Mouse (Mus musculus) CD4-positive helper T cell, adult 2 months (primary cell): ENCODE data around the gene Dmrtc2.
A peak's percentile ranks its signal among the peaks of the same experiment; 100 is the strongest.

Source experiments
- DNase-seq: peaks from one replicate; pipeline ENCODE4 v3.0.0-alpha.2; 2012; ENCODE audit warnings: low read depth, missing footprints, low spot score

Dmrtc2 gene

GRCm38 (mm10) chr7:24901842-24902241, 32.0 kb downstream of the Dmrtc2 start:
- peak; percentile 81 for DNase-seq

GRCm38 (mm10) chr7:24902264-24902629, 32.4 kb downstream of the Dmrtc2 start:
- no peak for DNase-seq

- DNase-seq: peak; percentile 89
Measured at GRCm38 (mm10) chr7:24902630-24903443, 33.0 kb downstream of the Dmrtc2 start, which contains the start of gene Arhgef1. Gene Arhgef1 (plus strand): TSS chr7:24902912.

GRCm38 (mm10) chr7:24903444-24903825, 33.6 kb downstream of the Dmrtc2 start:
- no peak for DNase-seq

GRCm38 (mm10) chr7:24904070-24904483, 34.2 kb downstream of the Dmrtc2 start:
- DNase-seq: peak; percentile 97

- DNase-seq: peak; percentile 79
Measured at GRCm38 (mm10) chr7:24904936-24905335, 35.1 kb downstream of the Dmrtc2 start.

GRCm38 (mm10) chr7:24906551-24906950, 36.7 kb downstream of the Dmrtc2 start:
- no peak for DNase-seq

- DNase-seq: peak; percentile 89
Measured at GRCm38 (mm10) chr7:24907211-24907748, 37.4 kb downstream of the Dmrtc2 start.

- no peak for DNase-seq
Measured at GRCm38 (mm10) chr7:24912480-24912879, 42.6 kb downstream of the Dmrtc2 start.

GRCm38 (mm10) chr7:24918763-24919323, 49.0 kb downstream of the Dmrtc2 start:
- no peak for DNase-seq

GRCm38 (mm10) chr7:24919728-24920127, 49.9 kb downstream of the Dmrtc2 start:
- no peak for DNase-seq
